Mouse (Mus musculus) liver, postnatal 0 days (tissue): ENCODE measurements around the gene Smim5.

Experiments used
- CTCF ChIP-seq: sonication (generic); IDR thresholded peaks from 2 replicates; pipeline ENCODE4 v1.5.1; 2016; ENCODE audit warnings: antibody characterized with exemption, low read depth
- EP300 ChIP-seq: IDR thresholded peaks from 2 replicates; pipeline ENCODE4 v1.6.1; 2016; ENCODE audit warnings: antibody characterized with exemption, low read depth, mild to moderate bottlenecking

- TF ChIP-seq EP300 = no peak
- TF ChIP-seq CTCF = no peak
These were observed 48.5 kb downstream of the Smim5 start for GRCm38 (mm10) chr11:115948316-115948715.
